Mouse (Mus musculus) CH12.LX (cell line): ENCODE data around the gene Gzmf. TPM values are rescaled to one million over a fixed set of nuclear protein-coding genes. Genes with fewer than 3 reads are reported as not detected.

Experiments
- DNase-seq: peaks from one replicate; pipeline ENCODE4 v3.0.0-alpha.2; 2013; ENCODE audit errors: extremely low read depth
- H3K27ac ChIP-seq: 2 replicates; pipeline ENCODE4 v1.5.1; 2012; ENCODE audit warnings: low read depth, mild to moderate bottlenecking, control low read depth, moderate library complexity; ENCODE audit not compliant: insufficient read depth
- H3K27me3 ChIP-seq: replicated peaks from 2 replicates; pipeline ENCODE3; 2012; ENCODE audit warnings: inconsistent platforms
- H3K36me3 ChIP-seq, 2 experiments: replicated peaks in 1 of 2; 2 replicates each; pipeline versions ENCODE3 to v1.6.1; 2012; ENCODE audit warnings: inconsistent platforms in 1 of 2, low read length in 1 of 2, mild to moderate bottlenecking in 1 of 2, mixed read lengths in 1 of 2, moderate library complexity in 1 of 2; ENCODE audit not compliant: control insufficient read depth in 1 of 2, insufficient read depth in 1 of 2
- H3K4me1 ChIP-seq, 2 experiments: 2 replicates each; pipeline ENCODE4 v1.6.1; 2012; ENCODE audit warnings: inconsistent platforms in 1 of 2, moderate library complexity in 1 of 2; ENCODE audit not compliant: insufficient read depth in 2 of 2, control insufficient read depth in 1 of 2
- H3K4me2 ChIP-seq: 2 replicates; pipeline ENCODE4 v1.6.1; 2012; ENCODE audit warnings: low read depth, mild to moderate bottlenecking, control low read depth; ENCODE audit not compliant: poor library complexity, insufficient read depth, severe bottlenecking
- H3K4me3 ChIP-seq, 3 experiments: fragments of 150-350 bp in 1 of 3; sonication (generic) in 1 of 3; replicated peaks in 1 of 3; 2 replicates each; pipeline versions ENCODE3 to v1.5.1; 2011 to 2012; ENCODE audit warnings: low read depth in 2 of 3, low read length in 2 of 3, mild to moderate bottlenecking in 2 of 3, moderate library complexity in 2 of 3, control low read depth in 1 of 3, improper control_type of control experiment in 1 of 3, inconsistent platforms in 1 of 3, mixed read lengths in 1 of 3; ENCODE audit not compliant: poor library complexity in 1 of 3
- H3K79me2 ChIP-seq: replicated peaks from 2 replicates; pipeline ENCODE4 v1.6.1; 2012; ENCODE audit warnings: mild to moderate bottlenecking, moderate library complexity; ENCODE audit not compliant: control insufficient read depth, poor library complexity, insufficient read depth, severe bottlenecking; ENCODE audit errors: extremely low read depth
- H3K9ac ChIP-seq: 2 replicates; pipeline ENCODE4 v1.6.1; 2012; ENCODE audit warnings: low read depth, mild to moderate bottlenecking, control low read depth, moderate library complexity; ENCODE audit not compliant: insufficient read depth
- H3K9me3 ChIP-seq: replicated peaks from 2 replicates; pipeline ENCODE3; 2012; ENCODE audit warnings: low read length, inconsistent platforms, mixed read lengths
- CHD1 ChIP-seq: IDR thresholded peaks from 2 replicates; pipeline ENCODE4 v1.6.1; 2012; ENCODE audit warnings: low read depth, low read length, improper control_type of control experiment, inconsistent platforms
- CHD2 ChIP-seq: IDR thresholded peaks from 2 replicates; pipeline ENCODE4 v1.6.1; 2011; ENCODE audit warnings: low read length, improper control_type of control experiment
- CTCF ChIP-seq, 2 experiments: IDR thresholded peaks in 1 of 2; conservative IDR thresholded peaks in 1 of 2; 2 replicates each; pipeline ENCODE4 v1.5.1; 2011 to 2012; ENCODE audit warnings: low read depth in 2 of 2, low read length in 2 of 2, improper control_type of control experiment in 1 of 2, inconsistent platforms in 1 of 2, mild to moderate bottlenecking in 1 of 2, moderate library complexity in 1 of 2
- E2F4 ChIP-seq: IDR thresholded peaks from 2 replicates; pipeline ENCODE4 v1.6.1; 2011; ENCODE audit warnings: low read depth, low read length, improper control_type of control experiment; ENCODE audit not compliant: insufficient replicate concordance
- ELF1 ChIP-seq: IDR thresholded peaks from 2 replicates; pipeline ENCODE4 v1.6.1; 2014; ENCODE audit warnings: low read depth, mild to moderate bottlenecking, inconsistent platforms, low read length, improper control_type of control experiment
- ETS1 ChIP-seq: conservative IDR thresholded peaks from 2 replicates; pipeline ENCODE4 v1.6.1; 2012; ENCODE audit warnings: low read depth, mild to moderate bottlenecking, inconsistent platforms, low read length, improper control_type of control experiment, moderate library complexity
- HCFC1 ChIP-seq: IDR thresholded peaks from 2 replicates; pipeline ENCODE4 v1.6.1; 2012; ENCODE audit warnings: low read depth, mild to moderate bottlenecking, inconsistent platforms, low read length, improper control_type of control experiment
- KAT2A ChIP-seq: IDR thresholded peaks from 2 replicates; pipeline ENCODE4 v1.6.1; 2012; ENCODE audit warnings: low read length, improper control_type of control experiment, inconsistent platforms; ENCODE audit not compliant: insufficient replicate concordance
- MAX ChIP-seq: IDR thresholded peaks from 2 replicates; pipeline ENCODE4 v1.6.1; 2011; ENCODE audit warnings: low read length, improper control_type of control experiment
- MEF2A ChIP-seq: IDR thresholded peaks from 2 replicates; pipeline ENCODE4 v1.6.1; 2014; ENCODE audit warnings: low read depth, mild to moderate bottlenecking, inconsistent platforms, low read length, improper control_type of control experiment, borderline replicate concordance
- NELFE ChIP-seq: IDR thresholded peaks from 2 replicates; pipeline ENCODE4 v1.6.1; 2011; ENCODE audit warnings: low read depth, low read length, improper control_type of control experiment
- PAX5 ChIP-seq: IDR thresholded peaks from 2 replicates; pipeline ENCODE4 v1.6.1; 2012; ENCODE audit warnings: low read length, inconsistent platforms, mixed read lengths
- POLR2A ChIP-seq: IDR thresholded peaks from 2 replicates; pipeline ENCODE4 v1.6.1; 2011; ENCODE audit warnings: low read depth, mild to moderate bottlenecking, improper control_type of control experiment, low read length
- RAD21 ChIP-seq: IDR thresholded peaks from 2 replicates; pipeline ENCODE4 v1.6.1; 2011; ENCODE audit warnings: low read depth, mild to moderate bottlenecking, low read length, improper control_type of control experiment, moderate library complexity
- SMC3 ChIP-seq: IDR thresholded peaks from 2 replicates; pipeline ENCODE4 v1.6.1; 2011; ENCODE audit warnings: low read depth, low read length, improper control_type of control experiment
- UBTF ChIP-seq: IDR thresholded peaks from 2 replicates; pipeline ENCODE4 v1.6.1; 2012; ENCODE audit warnings: low read depth, mild to moderate bottlenecking, inconsistent platforms, low read length, improper control_type of control experiment, moderate library complexity
- USF1 ChIP-seq: IDR thresholded peaks from 2 replicates; pipeline ENCODE4 v1.6.1; 2014; ENCODE audit warnings: low read depth, mild to moderate bottlenecking, inconsistent platforms, low read length, improper control_type of control experiment
- ZC3H11A ChIP-seq: IDR thresholded peaks from 2 replicates; pipeline ENCODE4 v1.6.1; 2012; ENCODE audit warnings: low read depth, mild to moderate bottlenecking, inconsistent platforms, low read length, improper control_type of control experiment
- ZNF384 ChIP-seq: IDR thresholded peaks from 2 replicates; pipeline ENCODE4 v1.6.1; 2012; ENCODE audit warnings: low read depth, low read length, improper control_type of control experiment, inconsistent platforms
- dilution Hi-C: fragments of 300-500 bp; cut with MboI; formaldehyde crosslinking; loops from 2 replicates; pipeline ENCODE4 v1.14.3; 2020; ENCODE audit warnings: low sequenced_read_pairs; ENCODE audit not compliant: extremely low pct_unique_long_range_greater_than_20kb, extremely low pct_ligation_motif_present
- in situ Hi-C: fragments of 300-500 bp; cut with MboI; formaldehyde crosslinking; loops from 3 replicates; pipeline ENCODE4 v1.14.3; 2019; ENCODE audit warnings: low sequenced_read_pairs, low pct_ligation_motif_present, low pct_unique_long_range_greater_than_20kb, mixed read lengths
- polyA plus RNA-seq: library from polyadenylated mRNA; unstranded; fragments of >175 nt; gene quantifications from 2 replicates; pipeline ENCODE4 v1.2.1, GENCODE M21; 2012; ENCODE audit warnings: low read depth; ENCODE audit not compliant: insufficient read length
- total RNA-seq, 2 experiments: library from RNA; depleted of rRNA; stranded (reverse); fragments of 300-350 nt in 1 of 2; fragments of >200 nt in 1 of 2; gene quantifications; 2 replicates each; pipeline ENCODE4 v1.2.3; 2012 to 2014

The Gzmf gene
- total and polyA plus RNA-seq, 3 experiments, result not detected

- no peak within 1 kb of the TSS for H3K4me3 ChIP-seq
- peaks cover 17% of the 10 kb centered on the region for H3K27me3 ChIP-seq
- dilution Hi-C loops, result no loop called here
- DNase-seq, result no peak
- H3K27ac ChIP-seq, result no peak within 1 kb of the TSS
- TF ChIP-seq RAD21 (no peak), CTCF (conservative IDR thresholded peaks at IDR 0.05 in 1 of 2, IDR thresholded peaks at IDR 0.05 in 1 of 2; ENCODE audit: low read depth in 2 of 2, low read length in 2 of 2) (no peak), CHD1 (no peak), ETS1 (no peak), SMC3 (no peak), ELF1 (no peak), NELFE (no peak), CHD2 (no peak), MAX (no peak)
- no peaks in the 10 kb centered on the region for H3K79me2 ChIP-seq
- no peak within 1 kb of the TSS for H3K4me2 ChIP-seq
- H3K9ac ChIP-seq, result no peak within 1 kb of the TSS
- H3K9me3 ChIP-seq, result no peaks in the 10 kb centered on the region
- no peaks in the 10 kb centered on the region for H3K36me3 ChIP-seq
- in situ Hi-C loops, result no loop called here
- no peaks in the 10 kb centered on the region for H3K4me1 ChIP-seq
Observed at GRCm38 (mm10) chr14:56174499-56174898, 36.7 kb downstream of the Gzmf start, which contains the start of gene Gzmn. Gene Gzmn (minus strand): TSS chr14:56174599.

GRCm38 (mm10) chr14:56173396-56173795 is 37.8 kb downstream of the Gzmf start:
- Histone ChIP-seq H3K79me2 (no peaks in the 10 kb centered on the region), H3K36me3 (no peaks in the 10 kb centered on the region), H3K4me3 (no peak overlapping the region), H3K9me3 (no peaks in the 10 kb centered on the region), H3K9ac (no peak overlapping the region), H3K27ac (no peak overlapping the region), H3K4me2 (no peak overlapping the region), H3K4me1 (no peaks in the 10 kb centered on the region), H3K27me3 (peaks cover 14% of the 10 kb centered on the region)
- dilution Hi-C loops (no loop called here), in situ Hi-C loops (no loop called here)
- TF ChIP-seq MEF2A (no peak), PAX5 (no peak), POLR2A (no peak), ZC3H11A (no peak), USF1 (no peak), HCFC1 (no peak), CHD2 (no peak), ZNF384 (no peak)
- DNase-seq, result no peak

GRCm38 (mm10) chr14:56172744-56173143 is 38.5 kb downstream of the Gzmf start:
- no peak overlapping the region for H3K4me2 ChIP-seq
- no peak overlapping the region for H3K9ac ChIP-seq
- H3K4me3 ChIP-seq, result no peak overlapping the region
- H3K9me3 ChIP-seq, result no peaks in the 10 kb centered on the region
- no peaks in the 10 kb centered on the region for H3K36me3 ChIP-seq
- dilution Hi-C loops, result no loop called here
- peaks cover 13% of the 10 kb centered on the region for H3K27me3 ChIP-seq
- H3K4me1 ChIP-seq, result no peaks in the 10 kb centered on the region
- in situ Hi-C loops, result no loop called here
- DNase-seq, result no peak
- no peaks in the 10 kb centered on the region for H3K79me2 ChIP-seq
- H3K27ac ChIP-seq, result no peak overlapping the region
- TF ChIP-seq E2F4 (no peak), UBTF (no peak), ELF1 (no peak), KAT2A (no peak)
- TF ChIP-seq, all 38 proteins: peak for 0
